Mouse (Mus musculus) monocyte, adult 5-6 weeks (primary cell): ENCODE measurements at regions not wholly inside any gene's neighbourhood (a gene's known extent, or its start where the extent isn't known, plus 50 kb on each side); places are given as distances from the start of the nearest gene placed in this dataset.

Experiments used
- ATAC-seq: fragments of 153-309, 156-312 bp; replicated peaks from 2 replicates; pipeline ENCODE4 v1.8.0; 2017; ENCODE audit warnings: mild to moderate bottlenecking; ENCODE audit not compliant: low TSS enrichment, insufficient number of reproducible peaks, severe bottlenecking, poor library complexity, low FRiP score

- ATAC-seq: no peak
Measured at GRCm38 (mm10) chr2:118033377-118033776, 78.3 kb upstream of the Thbs1 start.

- no peak for ATAC-seq
Measured at GRCm38 (mm10) chr2:118034026-118034425, 77.7 kb upstream of the Thbs1 start.

- ATAC-seq: no peak
Measured at GRCm38 (mm10) chr2:118035333-118035732, 76.3 kb upstream of the Thbs1 start.

GRCm38 (mm10) chr2:118038859-118039818 is 72.5 kb upstream of the Thbs1 start:
- no peak for ATAC-seq

- no peak for ATAC-seq
Measured at GRCm38 (mm10) chr2:118039819-118040206, 71.9 kb upstream of the Thbs1 start.

GRCm38 (mm10) chr2:118042380-118043055 is 69.2 kb upstream of the Thbs1 start:
- ATAC-seq: no peak

- ATAC-seq: no peak
Measured at GRCm38 (mm10) chr2:118044666-118045065, 67.0 kb upstream of the Thbs1 start.

GRCm38 (mm10) chr2:118050326-118050725 is 61.4 kb upstream of the Thbs1 start:
- no peak for ATAC-seq

- no peak for ATAC-seq
Measured at GRCm38 (mm10) chr2:118051610-118052009, 60.1 kb upstream of the Thbs1 start.

- no peak for ATAC-seq
Measured at GRCm38 (mm10) chr2:118053512-118053911, 58.2 kb upstream of the Thbs1 start.

- ATAC-seq: no peak
Measured at GRCm38 (mm10) chr2:118058654-118059395, 52.9 kb upstream of the Thbs1 start.

GRCm38 (mm10) chr2:118061291-118061690 is 50.4 kb upstream of the Thbs1 start:
- ATAC-seq: no peak
